Mouse (Mus musculus) liver, adult 2 months (tissue): Measurements from ENCODE around the gene Kctd6.

Experiments used
- CTCF ChIP-seq: fragments of 200-500 bp; IDR thresholded peaks from 2 replicates; pipeline ENCODE4 v1.5.1; 2011; ENCODE audit warnings: low read depth, low read length, control low read depth
- POLR2A ChIP-seq: fragments of 200-500 bp; IDR thresholded peaks from 2 replicates; pipeline ENCODE4 v1.6.1; 2011; ENCODE audit warnings: low read length, control low read depth; ENCODE audit not compliant: insufficient read depth; ENCODE audit errors: extremely low read depth

DNA sequence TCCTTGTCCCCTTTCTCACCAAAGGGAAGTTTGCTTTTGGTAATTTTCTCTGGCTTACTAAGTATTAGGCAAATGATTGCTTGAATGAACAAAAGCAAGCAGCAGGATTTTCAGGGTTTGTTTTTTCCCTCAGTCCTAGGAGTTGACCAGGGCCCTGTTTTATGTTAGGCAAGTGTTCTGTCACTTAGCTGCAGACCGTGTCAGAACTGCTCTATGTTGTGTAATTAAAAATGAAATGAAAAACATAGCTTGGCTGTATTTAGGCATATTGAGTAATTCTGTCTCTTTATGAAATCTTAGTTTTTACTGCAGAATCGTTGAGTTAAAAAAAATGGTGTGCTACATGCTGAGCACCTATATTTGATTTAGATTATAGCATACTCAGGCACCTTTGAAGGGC lies 10.9 kb downstream of the Kctd6 start:
- no peak for TF ChIP-seq CTCF
- no peak for TF ChIP-seq POLR2A
